ENCODE assay signal across 8 mouse cellular contexts in genomic region chr9:42054339-42055272, GRCm38 (mm10).
A peak's percentile ranks its signal among the peaks of the same experiment; 100 is the strongest.
DNase-seq lines count a peak whose midpoint lies in the region; ATAC-seq and TF ChIP-seq lines count a peak whose summit lies in the region.

No protein-coding gene starts in this region.

- H3K4me2 ChIP-seq in neural tube, embryonic 13.5 days: no peak overlapping the region

- 71% methylated on average over 20 of the region's 20 CpGs for WGBS in neural tube, embryonic 13.5 days
- 65% methylated on average over 20 of the region's 20 CpGs for WGBS in lung, adult 2 months

- no peaks in the 10 kb centered on the region for H3K9me3 ChIP-seq in neural tube, embryonic 13.5 days

- H3K4me1 ChIP-seq in neural tube, embryonic 13.5 days (replicated peaks): peaks cover 31% of the 10 kb centered on the region
- H3K4me1 ChIP-seq in lung, adult 2 months (ENCODE audit: control insufficient read depth, insufficient read depth, low read length): peaks cover 3% of the 10 kb centered on the region; the same call in 1 of the 2 replicates

- TF ChIP-seq CTCF in lung, adult 2 months (IDR thresholded peaks at IDR 0.05; ENCODE audit: insufficient read depth, low read length): no peak

- H3K36me3 ChIP-seq in neural tube, embryonic 13.5 days: peaks cover 22% of the 10 kb centered on the region

- peak overlapping the region; percentile 64 for H3K27ac ChIP-seq in neural tube, embryonic 13.5 days (replicated peaks)

- TF ChIP-seq POLR2A in lung, adult 2 months (IDR thresholded peaks at IDR 0.05; ENCODE audit: borderline replicate concordance, extremely low read depth, low read depth, low read length): no peak

- H3K4me3 ChIP-seq in neural tube, embryonic 13.5 days: no peak overlapping the region
- no peak overlapping the region for H3K4me3 ChIP-seq in lung, adult 2 months (replicated peaks; ENCODE audit: extremely low read depth, low read depth, low read length)

- intact Hi-C loops in heart, postnatal 25 days (cut with DNase I): no loop called here

- no peak overlapping the region for H3K9ac ChIP-seq in neural tube, embryonic 13.5 days

- H3K27me3 ChIP-seq in neural tube, embryonic 13.5 days: no peaks in the 10 kb centered on the region

- no peak for DNase-seq in neural tube, embryonic 10.5 days (ENCODE audit: extremely low spot score, low spot score)
- peak; percentile 76 to 86 for DNase-seq in frontal cortex, adult 2 months (ENCODE audit: extremely low spot score in 1 of 2, low spot score in 1 of 2)
- DNase-seq in kidney, postnatal 10 days: peak; percentile 78
- DNase-seq in lung, adult 2 months: peak; percentile 54
- peak; percentile 18 for DNase-seq in skeletal muscle tissue, adult 2 months (ENCODE audit: low read depth, low spot score)
- no peak for DNase-seq in heart, postnatal 25 days (ENCODE audit: low spot score)

- ATAC-seq in neural tube, embryonic 13.5 days (ENCODE audit: low read depth): peak; percentile 74; the same call in 1 of the 2 replicates
- ATAC-seq in megakaryocyte progenitor cell, adult 5-6 weeks (replicated peaks; ENCODE audit: poor library complexity): no peak

Comparison
In these comparisons a context has a peak if more than half of its experiments do, and no peak if none do; other contexts are left out.
1. DNase-seq: peak in frontal cortex, adult 2 months (2 of 2), kidney, postnatal 10 days (single experiment), lung, adult 2 months (single experiment) and skeletal muscle tissue, adult 2 months (single experiment); none in neural tube, embryonic 10.5 days (single experiment) and heart, postnatal 25 days (single experiment).